Mouse (Mus musculus) thymus, adult 18-20 months (tissue): ENCODE measurements at regions not wholly inside any gene's neighbourhood (a gene's known extent, or its start where the extent isn't known, plus 50 kb on each side); places are given as distances from the start of the nearest gene placed in this dataset.

Experiments
- DNase-seq, 2 experiments: peaks; one replicate each; pipeline ENCODE4 v3.0.0; 2022; ENCODE audit warnings: mixed read lengths in 2 of 2

- DNase-seq, result no peak
Measured at GRCm38 (mm10) chr6:47354515-47354914, 98.7 kb upstream of the Cul1 start.

DNA sequence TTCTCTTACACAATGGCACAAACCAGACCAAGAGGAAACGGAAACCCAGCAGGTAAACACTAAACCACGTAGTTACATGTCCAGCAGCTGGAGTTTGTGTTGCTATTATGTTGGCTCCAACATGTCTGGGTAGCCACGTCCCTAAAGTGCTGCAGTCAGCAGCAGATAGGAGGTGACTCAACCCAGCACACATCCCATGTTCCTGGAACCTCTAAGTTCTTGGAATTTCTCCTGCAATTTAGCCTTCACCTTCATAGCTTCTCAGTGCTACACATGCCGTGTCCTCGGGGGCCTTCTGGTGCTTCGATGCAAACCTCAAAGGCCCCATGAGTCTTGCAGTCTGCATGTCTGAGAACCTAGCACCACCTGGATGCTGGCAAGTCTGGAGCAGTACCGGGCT is 97.7 kb upstream of the Cul1 start:
- no peak for DNase-seq

DNA sequence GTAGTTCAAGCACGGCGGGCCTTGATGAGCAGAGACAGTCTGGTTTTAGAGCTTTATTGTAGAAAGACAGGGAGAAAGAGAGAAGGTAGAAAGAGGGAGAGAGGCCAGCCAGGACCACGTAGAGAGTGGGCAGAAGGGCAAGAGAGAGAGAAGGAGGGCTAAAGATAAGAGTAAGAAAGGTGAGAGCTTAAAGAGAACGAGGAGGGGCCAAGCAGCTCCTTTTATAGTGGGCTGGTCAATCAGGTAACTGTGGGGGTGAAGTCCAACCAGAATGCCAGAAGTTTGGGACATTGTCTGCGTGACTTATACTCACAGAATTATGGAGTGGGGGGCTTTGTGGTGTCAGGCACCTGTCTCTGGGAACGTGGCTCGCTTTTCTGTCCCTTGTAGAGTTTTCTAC is 96.7 kb upstream of the Cul1 start:
- no peak for DNase-seq

DNA sequence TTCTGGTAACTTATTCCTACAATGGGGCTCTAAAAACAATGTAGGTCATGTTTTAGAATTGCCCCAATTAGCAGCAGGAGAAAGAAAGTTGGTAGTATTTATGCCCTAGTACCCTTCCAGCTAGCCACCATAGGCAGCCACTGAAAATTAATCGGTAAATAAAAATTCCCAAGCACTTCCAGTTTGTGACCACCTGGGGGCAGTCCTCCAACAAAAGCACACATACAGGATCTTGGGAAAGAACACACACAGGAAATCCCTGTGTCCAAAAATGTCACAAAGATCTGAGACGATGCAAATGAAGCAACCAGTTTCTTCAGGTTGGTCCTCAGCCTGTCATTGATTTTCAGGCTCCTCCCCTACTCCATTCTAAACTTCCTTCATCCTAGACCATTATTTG is 94.5 kb upstream of the Cul1 start:
- DNase-seq, result no peak

GRCm38 (mm10) chr6:47364002-47364401 is 89.2 kb upstream of the Cul1 start:
- DNase-seq, result no peak

DNA sequence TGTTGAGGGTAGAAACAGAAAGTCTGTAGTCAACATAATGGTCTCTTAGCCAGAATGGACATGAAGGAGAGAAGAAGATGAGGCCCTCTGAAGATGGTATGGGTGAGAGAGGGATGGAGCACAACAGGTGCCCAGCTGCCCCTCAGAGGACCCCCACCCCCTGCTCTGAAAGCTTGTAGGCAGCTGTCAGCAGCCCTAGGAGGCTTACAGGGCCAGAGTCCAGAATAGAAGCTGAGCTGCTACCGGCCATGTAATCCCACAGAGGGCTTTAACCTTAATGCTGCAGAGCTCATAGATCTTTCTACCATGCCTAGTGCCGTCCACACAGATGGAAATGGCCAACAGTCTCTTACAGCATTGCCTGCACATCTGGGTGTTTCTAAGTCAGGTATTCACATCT is 88.6 kb upstream of the Cul1 start:
- DNase-seq, result no peak

- no peak for DNase-seq
Measured at GRCm38 (mm10) chr6:47365651-47366645, 87.2 kb upstream of the Cul1 start.

DNA sequence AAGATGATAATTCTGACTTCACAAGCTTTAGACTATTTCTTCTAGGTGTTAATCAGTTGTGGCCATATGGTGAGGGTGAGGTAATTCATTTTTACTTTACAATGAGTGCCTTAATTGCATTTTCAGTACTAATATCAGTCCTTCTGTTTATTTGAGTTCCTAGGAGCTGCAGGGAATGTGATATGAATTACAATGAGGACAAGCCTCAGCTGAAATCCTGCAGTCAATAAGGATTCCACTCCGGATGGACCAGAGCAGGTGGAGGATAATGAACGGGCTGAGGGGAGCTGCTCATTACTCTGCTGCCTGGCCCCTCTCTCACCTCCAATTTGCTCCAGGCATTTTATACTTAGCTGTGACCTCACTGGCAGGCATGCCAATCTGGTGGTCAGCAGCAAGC is 85.7 kb upstream of the Cul1 start:
- no peak for DNase-seq

GRCm38 (mm10) chr6:47375705-47376104 is 77.5 kb upstream of the Cul1 start:
- DNase-seq, result no peak

DNA sequence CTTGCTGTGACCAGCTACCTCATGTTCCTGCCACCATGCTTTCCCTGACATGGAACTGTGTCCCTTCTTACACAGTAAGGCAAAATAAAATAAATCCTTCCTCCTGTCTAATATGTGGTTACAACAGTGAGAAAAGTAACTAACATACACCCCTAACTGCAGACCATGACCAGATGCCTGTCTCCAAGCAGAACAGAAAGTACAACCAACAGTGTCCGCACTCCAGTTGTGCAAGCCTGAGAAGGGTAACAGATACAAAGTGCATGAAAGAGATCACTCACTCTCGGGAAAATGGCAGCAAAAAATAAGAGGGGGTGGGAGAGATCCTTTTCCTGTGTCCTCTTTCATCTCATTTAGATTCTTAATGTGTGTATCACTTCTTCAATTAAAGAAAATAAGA is 71.7 kb upstream of the Cul1 start:
- no peak for DNase-seq

DNA sequence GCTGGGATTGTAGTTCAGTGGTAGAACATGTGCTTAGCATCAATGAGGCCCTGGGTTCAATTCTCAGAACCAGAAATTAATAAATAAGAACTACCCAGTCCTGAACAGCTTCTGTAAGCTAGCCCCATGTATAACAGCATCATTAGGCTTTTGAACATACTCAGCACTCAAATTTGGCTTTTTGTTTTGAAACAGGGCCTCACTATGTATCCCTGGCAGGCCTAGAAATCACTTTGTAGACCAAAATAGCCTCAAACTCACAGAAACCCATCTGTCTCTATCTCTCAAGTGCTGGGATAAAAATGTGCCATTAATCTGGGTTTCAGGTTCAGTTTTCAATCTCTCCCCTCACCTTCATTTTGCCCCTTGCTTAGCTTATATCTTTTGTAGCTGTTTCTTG is 66.6 kb upstream of the Cul1 start:
- DNase-seq, result no peak

DNA sequence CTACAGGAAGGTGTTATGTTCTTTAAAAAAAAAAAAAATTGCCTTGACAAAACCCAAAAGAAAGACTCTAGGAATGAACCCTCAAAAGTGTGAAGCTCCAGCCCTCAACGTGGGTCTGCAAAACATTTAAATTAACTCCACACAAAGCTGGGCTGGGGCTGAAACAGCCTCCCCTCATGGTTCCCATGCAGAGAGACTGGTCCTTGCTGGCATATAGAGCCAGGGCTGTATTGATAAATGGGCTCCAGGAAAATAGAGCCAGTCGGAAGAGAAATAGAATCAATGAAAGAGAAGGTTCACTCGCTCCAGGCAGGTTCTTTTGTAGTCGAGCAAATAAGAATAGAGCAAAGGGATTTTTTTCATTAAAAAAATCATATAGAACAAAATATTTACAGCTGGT is 63.3 kb upstream of the Cul1 start:
- DNase-seq, result no peak

GRCm38 (mm10) chr6:47390436-47391002 is 62.7 kb upstream of the Cul1 start:
- no peak for DNase-seq

DNA sequence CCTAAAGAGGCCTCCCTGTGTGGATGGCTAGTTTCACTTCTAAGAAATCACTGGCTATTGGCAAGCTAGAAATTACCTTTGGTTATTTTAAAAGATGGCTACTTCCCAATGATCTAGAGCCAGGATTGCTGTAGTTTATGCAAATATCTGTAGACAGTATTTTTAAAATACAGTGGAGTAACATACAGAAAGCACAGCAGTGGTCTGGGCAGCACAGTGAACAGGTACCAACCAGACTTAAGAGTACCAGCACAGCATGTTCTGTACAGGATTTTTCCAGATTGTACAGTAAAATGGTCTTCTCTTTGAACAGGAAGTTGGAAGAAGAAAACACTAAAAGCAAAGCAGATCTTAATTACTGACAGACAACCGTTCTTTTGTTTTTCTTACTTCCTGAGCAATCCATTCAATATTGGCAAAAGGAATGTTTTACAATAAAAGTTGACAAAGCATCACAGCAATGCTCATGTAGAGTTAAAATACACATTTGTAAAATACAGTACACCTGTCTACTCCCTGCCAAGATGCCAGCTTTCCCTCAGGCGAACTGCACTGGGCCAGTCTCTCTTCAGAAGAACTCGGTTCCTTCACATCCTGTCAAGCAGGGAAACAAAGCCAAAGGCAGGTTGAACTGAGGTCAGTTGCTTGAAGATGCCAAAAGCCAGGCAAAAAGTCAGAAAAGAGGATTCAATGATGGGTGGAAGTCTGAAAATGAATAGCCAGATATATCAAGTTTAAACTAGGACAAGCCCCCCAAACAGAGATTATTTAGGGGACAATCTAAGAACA is 62.0 kb upstream of the Cul1 start:
- DNase-seq, result no peak

- peak; percentile 4 to 6 for DNase-seq
Measured at GRCm38 (mm10) chr6:47395465-47396337, 57.5 kb upstream of the Cul1 start.
